Mouse (Mus musculus) lung, postnatal 0 days (tissue): Measurements from ENCODE around the gene Insc. TPM values are rescaled to one million over a fixed set of nuclear protein-coding genes. Genes with fewer than 3 reads are reported as not detected.

ENCODE experiments used
- ATAC-seq: fragments of 200-750 bp; cut with Nextera tagmentation; 2 replicates; pipeline ENCODE4 v1.8.0; 2017; ENCODE audit warnings: moderate library complexity
- DNase-seq: peaks from one replicate; pipeline ENCODE4 v3.0.0-alpha.2; 2016; ENCODE audit warnings: low spot score
- H3K27ac ChIP-seq: fragments of 300-500 bp; sonication (generic); 2 replicates; pipeline ENCODE4 v1.5.1; 2014; ENCODE audit warnings: antibody characterized with exemption, mild to moderate bottlenecking, low read length, mixed read lengths
- H3K27me3 ChIP-seq: fragments of 300-500 bp; sonication (generic); replicated peaks from 2 replicates; pipeline ENCODE4 v1.6.1; 2014; ENCODE audit warnings: low read length, mixed read lengths; ENCODE audit not compliant: insufficient read depth
- H3K36me3 ChIP-seq: fragments of 300-500 bp; sonication (generic); 2 replicates; pipeline ENCODE4 v1.6.1; 2014; ENCODE audit warnings: low read length, mixed read lengths; ENCODE audit not compliant: insufficient read depth
- H3K4me1 ChIP-seq: fragments of 300-500 bp; sonication (generic); 2 replicates; pipeline ENCODE4 v1.6.1; 2014; ENCODE audit warnings: antibody characterized with exemption, low read depth, low read length, mixed read lengths; ENCODE audit not compliant: insufficient read depth
- H3K4me2 ChIP-seq: fragments of 300-500 bp; sonication (generic); replicated peaks from 2 replicates; pipeline ENCODE4 v1.6.1; 2014; ENCODE audit warnings: low read depth, mild to moderate bottlenecking, low read length, moderate library complexity, mixed read lengths
- H3K4me3 ChIP-seq: fragments of 300-500 bp; sonication (generic); 2 replicates; pipeline ENCODE4 v1.5.1; 2014; ENCODE audit warnings: low read depth, low read length
- H3K9ac ChIP-seq: fragments of 300-500 bp; sonication (generic); replicated peaks from 2 replicates; pipeline ENCODE4 v1.6.1; 2014; ENCODE audit warnings: low read depth, mild to moderate bottlenecking
- H3K9me3 ChIP-seq: fragments of 300-500 bp; sonication (generic); 2 replicates; pipeline ENCODE4 v1.6.1; 2016; ENCODE audit warnings: low read length, mixed read lengths
- CTCF ChIP-seq: IDR thresholded peaks from 2 replicates; pipeline ENCODE4 v1.5.1; 2016; ENCODE audit warnings: antibody characterized with exemption, mild to moderate bottlenecking
- EP300 ChIP-seq: IDR thresholded peaks from 2 replicates; pipeline ENCODE4 v1.6.1; 2016; ENCODE audit warnings: antibody characterized with exemption, mild to moderate bottlenecking, control low read depth
- WGBS: fragments of 180-500 bp; shearing (Covaris S2); extraction: QIAGEN DNeasy Blood & Tissue Kit; methylation state at CpG from one replicate; pipeline ENCODE4 v1.1.7; 2014; 5-methylcytosine and 5-hydroxymethylcytosine counted together
- polyA plus RNA-seq: library from polyadenylated mRNA; unstranded; fragments of >200 nt; fragmentation: Nextera tagmentation; extraction: Ambion mirVana; gene quantifications from 2 replicates; pipeline ENCODE4 v1.2.1, GENCODE M21; 2015

Insc gene
- polyA plus RNA-seq, 1 experiment from 2014 or later, result 0.66 TPM

DNA sequence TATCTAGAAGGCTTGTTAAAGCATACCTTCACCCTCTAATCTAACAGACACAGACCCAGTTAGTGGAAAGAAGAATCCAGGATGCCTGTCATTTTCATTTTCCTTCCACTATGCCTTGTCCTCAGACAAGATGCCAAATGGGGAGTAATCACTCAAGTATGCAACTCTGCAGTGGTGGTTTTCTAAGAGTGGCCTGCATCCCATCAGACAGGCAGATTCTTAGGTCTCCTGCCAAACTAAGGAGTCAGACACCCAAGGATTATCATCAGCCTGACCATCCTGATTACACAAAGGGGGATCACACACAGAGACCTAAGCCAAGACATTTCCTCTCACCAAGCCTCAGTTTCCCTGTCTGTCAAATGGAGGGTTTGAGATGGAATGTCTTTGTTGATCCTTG, 5.3 kb upstream of the Insc start:
- no peaks in the 10 kb centered on the region for H3K9me3 ChIP-seq
- H3K27me3 ChIP-seq, result no peaks in the 10 kb centered on the region
- H3K27ac ChIP-seq, result no peak overlapping the region
- H3K4me1 ChIP-seq, result no peaks in the 10 kb centered on the region
- TF ChIP-seq CTCF (no peak), EP300 (no peak)
- ATAC-seq (no peak), DNase-seq (no peak)
- no peak overlapping the region for H3K4me3 ChIP-seq
- no peak overlapping the region for H3K4me2 ChIP-seq
- no peaks in the 10 kb centered on the region for H3K36me3 ChIP-seq
- no peak overlapping the region for H3K9ac ChIP-seq

DNA sequence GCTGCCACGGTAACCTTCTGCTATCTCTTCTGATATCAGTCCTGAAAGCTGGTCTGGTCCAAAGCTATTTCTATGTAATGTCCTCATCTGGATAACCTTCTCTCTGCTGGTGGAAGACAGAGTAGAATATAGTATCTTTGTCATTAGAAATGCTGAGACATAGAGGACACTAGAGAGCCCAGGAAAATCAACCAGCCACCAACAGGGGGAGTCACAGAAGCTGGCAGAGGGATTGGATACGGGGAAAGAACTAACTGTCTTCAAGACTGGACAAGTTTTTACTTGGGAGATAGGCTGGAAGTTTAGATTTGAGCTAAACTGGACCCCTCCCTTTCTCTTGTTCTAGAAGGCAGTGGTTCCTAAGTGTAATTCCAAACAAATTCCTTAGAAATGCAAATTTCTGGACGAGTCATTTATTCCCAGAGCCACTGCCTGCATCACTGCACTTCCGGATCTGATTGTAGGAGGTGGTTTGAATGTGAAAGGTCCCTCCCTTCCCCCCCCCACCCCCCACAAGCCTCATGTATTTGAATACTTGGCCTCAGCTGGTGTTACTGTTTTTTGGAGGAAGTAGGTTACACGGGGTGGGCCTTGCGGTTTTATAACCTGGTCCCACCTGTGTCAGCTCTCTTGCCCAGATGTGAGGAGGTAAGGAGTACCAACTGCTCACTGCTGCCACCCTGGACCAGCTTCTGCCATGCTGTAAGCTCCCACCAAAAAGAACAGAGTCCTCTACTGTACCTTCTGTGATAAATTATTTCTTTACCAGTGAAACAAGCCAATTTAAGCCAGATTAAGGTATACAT, 2.9 kb upstream of the Insc start:
- TF ChIP-seq CTCF (peak; percentile 38), EP300 (no peak)
- H3K4me2 ChIP-seq, result no peak overlapping the region
- 52% methylated on average over 6 of the region's 6 CpGs for WGBS
- no peak overlapping the region for H3K27ac ChIP-seq
- DNase-seq (no peak), ATAC-seq (no peak)
- H3K36me3 ChIP-seq, result no peaks in the 10 kb centered on the region
- no peaks in the 10 kb centered on the region for H3K27me3 ChIP-seq
- no peak overlapping the region for H3K4me3 ChIP-seq
- no peaks in the 10 kb centered on the region for H3K9me3 ChIP-seq
- no peak overlapping the region for H3K9ac ChIP-seq
- H3K4me1 ChIP-seq, result no peaks in the 10 kb centered on the region

DNA sequence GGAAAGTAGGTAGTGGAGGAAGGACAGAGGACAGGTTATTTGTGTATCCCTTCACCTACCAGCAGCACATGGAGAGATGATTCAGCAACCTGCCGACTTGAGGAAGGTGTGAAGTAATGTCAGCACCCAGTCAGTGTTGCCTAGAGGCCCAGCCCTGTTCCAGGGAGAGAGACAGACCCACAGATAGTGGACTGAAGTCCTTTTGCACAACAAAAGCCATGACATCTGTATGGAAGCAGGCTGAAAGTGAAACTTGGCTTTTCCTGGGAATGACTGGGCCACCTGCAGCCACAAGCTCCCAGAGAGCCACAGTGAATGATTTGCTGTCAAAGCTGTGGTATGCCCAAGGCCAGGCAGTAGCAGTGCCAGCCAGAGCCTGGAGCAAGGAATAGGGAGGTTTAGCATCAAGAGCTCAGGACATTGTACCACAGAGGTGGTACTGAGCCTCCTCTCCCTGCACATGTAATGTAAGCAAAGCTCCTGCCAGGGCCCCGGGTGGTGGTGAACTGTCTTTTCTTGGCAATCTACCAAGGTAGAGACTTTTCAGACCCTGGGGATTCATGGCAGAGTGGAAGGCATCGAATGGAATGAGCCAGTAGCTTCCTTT, 1.2 kb downstream of the Insc start:
- Histone ChIP-seq H3K4me2 (no peak overlapping the region), H3K36me3 (no peaks in the 10 kb centered on the region), H3K4me3 (no peak overlapping the region), H3K27me3 (no peaks in the 10 kb centered on the region), H3K4me1 (no peaks in the 10 kb centered on the region), H3K27ac (no peak overlapping the region), H3K9ac (no peak overlapping the region), H3K9me3 (no peaks in the 10 kb centered on the region)
- no peak for TF ChIP-seq EP300
- TF ChIP-seq CTCF, result no peak
- 38% methylated on average over 3 of the region's 3 CpGs for WGBS
- DNase-seq (no peak), ATAC-seq (no peak)

GRCm38 (mm10) chr7:114745481-114746271, 2.2 kb downstream of the Insc start:
- peak overlapping the region; percentile 42 for H3K4me2 ChIP-seq
- no peaks in the 10 kb centered on the region for H3K4me1 ChIP-seq
- no peak overlapping the region for H3K4me3 ChIP-seq
- H3K27me3 ChIP-seq, result no peaks in the 10 kb centered on the region
- no peak for ATAC-seq
- 3% methylated on average over 34 of the region's 34 CpGs for WGBS
- H3K27ac ChIP-seq, result no peak overlapping the region
- no peak for DNase-seq
- TF ChIP-seq CTCF, result 0 out of 2 replicates have a peak, but pooled peaks have one; percentile 17
- no peak for TF ChIP-seq EP300
- H3K36me3 ChIP-seq, result no peaks in the 10 kb centered on the region
- no peak overlapping the region for H3K9ac ChIP-seq
- no peaks in the 10 kb centered on the region for H3K9me3 ChIP-seq

DNA sequence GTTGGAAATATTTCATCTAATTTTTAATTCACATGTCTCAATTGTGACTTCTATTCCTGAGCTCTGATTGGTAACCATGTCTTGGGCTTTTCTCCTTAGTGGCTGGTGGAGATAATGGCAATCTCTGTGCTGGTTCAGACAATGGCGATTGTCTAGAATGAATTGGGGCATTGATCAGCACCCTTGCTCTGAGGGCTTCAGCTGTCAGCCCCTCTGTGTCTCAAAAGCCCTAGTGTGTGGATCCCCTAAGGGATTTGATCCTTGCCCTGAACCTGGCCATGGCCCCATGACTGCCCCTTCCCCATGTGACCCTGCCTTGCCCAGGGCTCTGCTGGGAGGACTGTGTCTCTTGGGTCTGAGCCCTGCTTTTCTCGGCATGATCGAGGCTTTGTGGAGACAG, 4.1 kb downstream of the Insc start:
- H3K9ac ChIP-seq, result no peak overlapping the region
- no peak for ATAC-seq
- no peak overlapping the region for H3K4me2 ChIP-seq
- DNase-seq, result no peak
- no peak overlapping the region for H3K4me3 ChIP-seq
- no peak for TF ChIP-seq CTCF
- no peak for TF ChIP-seq EP300
- H3K36me3 ChIP-seq, result no peaks in the 10 kb centered on the region
- no peaks in the 10 kb centered on the region for H3K4me1 ChIP-seq
- no peaks in the 10 kb centered on the region for H3K9me3 ChIP-seq
- WGBS, result 76% methylated on average over 3 of the region's 3 CpGs
- H3K27me3 ChIP-seq, result no peaks in the 10 kb centered on the region
- H3K27ac ChIP-seq, result no peak overlapping the region

- Histone ChIP-seq H3K36me3 (no peaks in the 10 kb centered on the region), H3K27me3 (no peaks in the 10 kb centered on the region), H3K4me3 (no peak overlapping the region), H3K4me1 (no peaks in the 10 kb centered on the region), H3K27ac (no peak overlapping the region), H3K9ac (no peak overlapping the region), H3K9me3 (no peaks in the 10 kb centered on the region), H3K4me2 (no peak overlapping the region)
- WGBS, result 61% methylated on average over 4 of the region's 4 CpGs
- DNase-seq (no peak), ATAC-seq (no peak)
- TF ChIP-seq CTCF (no peak), EP300 (no peak)
Measured at GRCm38 (mm10) chr7:114748239-114748638, 4.7 kb downstream of the Insc start.
